Mouse (Mus musculus): Measurements from ENCODE around the gene Hnrnpdl. TPM values are rescaled to one million over a fixed set of nuclear protein-coding genes. Genes with fewer than 3 reads are reported as not detected.

Hnrnpdl gene
- polyA plus RNA-seq, 1 experiment from 2014 or later = 97.4 TPM

DNA sequence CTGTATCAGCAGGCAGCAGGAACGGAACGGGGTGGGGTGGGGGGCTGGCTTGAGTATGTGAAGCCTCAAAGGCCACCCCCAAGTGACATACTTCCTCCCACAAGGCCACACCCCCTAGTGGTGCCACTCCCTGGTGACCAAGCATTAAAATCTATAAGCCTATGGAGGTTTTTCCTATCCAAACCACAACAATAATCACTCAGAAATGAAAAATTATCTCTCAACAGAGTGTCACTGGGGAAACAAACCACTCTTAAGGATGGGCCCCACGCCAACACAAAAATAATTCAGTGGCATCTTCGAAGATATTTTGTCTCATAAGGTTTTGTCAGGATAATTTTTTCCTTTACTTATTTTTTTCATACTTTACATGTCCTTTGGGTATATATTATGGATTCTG, 35.6 kb downstream of the Hnrnpdl start:
- no peak overlapping the region for H3K4me2 ChIP-seq
- WGBS = 73% methylated on average over 4 of the region's 4 CpGs
- H3K4me1 ChIP-seq = peaks cover 30% of the 10 kb centered on the region
- no peak overlapping the region for H3K9ac ChIP-seq
- H3K4me3 ChIP-seq = no peak overlapping the region
- no peaks in the 10 kb centered on the region for H3K9me3 ChIP-seq
- 0 out of 2 replicates have a peak, but pooled peaks cover 3% of the 10 kb centered on the region for H3K27me3 ChIP-seq (replicated peaks)
- ATAC-seq (ENCODE audit: extremely low read depth, insufficient number of reproducible peaks, low FRiP score, low TSS enrichment) = no peak
- H3K36me3 ChIP-seq = no peaks in the 10 kb centered on the region
- H3K27ac ChIP-seq (replicated peaks) = no peak overlapping the region

DNA sequence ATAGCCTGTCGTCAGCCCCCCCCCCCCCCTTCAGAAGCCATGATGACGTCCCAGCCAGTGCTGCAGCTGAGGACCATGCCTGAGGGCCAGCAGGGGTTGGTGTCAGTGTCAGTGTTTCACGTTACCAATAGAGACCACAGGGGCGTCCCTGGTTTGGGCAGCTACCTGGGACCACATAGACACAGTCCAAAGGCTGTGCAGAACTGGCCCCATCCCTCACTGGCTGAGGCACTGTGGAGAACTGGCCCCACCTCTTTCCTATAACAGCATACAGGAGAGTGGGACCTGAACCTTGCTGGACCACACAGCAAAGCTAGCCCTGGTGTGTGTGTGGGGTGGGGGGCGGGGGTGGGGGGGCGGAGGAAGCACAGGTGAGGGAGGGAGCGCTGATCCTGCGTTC, 39.0 kb downstream of the Hnrnpdl start:
- Histone ChIP-seq H3K9ac (no peak overlapping the region), H3K4me3 (no peak overlapping the region), H3K4me2 (no peak overlapping the region), H3K36me3 (no peaks in the 10 kb centered on the region), H3K9me3 (peaks cover 9% of the 10 kb centered on the region), H3K4me1 (peaks cover 17% of the 10 kb centered on the region), H3K27ac (replicated peaks) (no peak overlapping the region), H3K27me3 (replicated peaks) (0 out of 2 replicates have a peak, but pooled peaks cover 3% of the 10 kb centered on the region)
- WGBS = 43% methylated on average over 8 of the region's 8 CpGs
- no peak for ATAC-seq (ENCODE audit: extremely low read depth, insufficient number of reproducible peaks, low FRiP score, low TSS enrichment)

DNA sequence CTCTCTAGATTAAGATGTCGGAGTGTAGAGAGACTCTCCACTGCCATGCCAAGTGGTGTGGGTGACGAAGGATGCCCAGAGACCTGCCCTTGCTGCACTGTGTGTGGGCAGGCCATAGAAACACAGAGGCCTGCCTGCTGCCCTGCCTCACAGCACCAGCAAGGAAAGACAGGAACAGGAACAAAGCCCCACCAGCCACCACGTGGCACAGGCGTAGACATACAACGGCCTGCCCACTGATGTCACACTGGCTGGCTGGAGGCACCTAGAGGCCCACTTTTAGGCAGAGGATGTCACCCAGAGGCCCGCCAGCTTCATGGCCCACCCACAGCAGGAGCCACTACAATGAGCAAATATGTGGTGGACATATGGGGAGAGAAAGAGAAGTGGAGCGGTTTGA, 39.4 kb downstream of the Hnrnpdl start:
- H3K27ac ChIP-seq (replicated peaks) = no peak overlapping the region
- H3K9me3 ChIP-seq = peaks cover 9% of the 10 kb centered on the region
- H3K4me3 ChIP-seq = no peak overlapping the region
- no peak overlapping the region for H3K9ac ChIP-seq
- WGBS = 73% methylated on average over 7 of the region's 7 CpGs
- no peak for ATAC-seq (ENCODE audit: extremely low read depth, insufficient number of reproducible peaks, low FRiP score, low TSS enrichment)
- H3K4me2 ChIP-seq = no peak overlapping the region
- H3K27me3 ChIP-seq (replicated peaks) = 0 out of 2 replicates have a peak, but pooled peaks cover 3% of the 10 kb centered on the region
- H3K4me1 ChIP-seq = peaks cover 12% of the 10 kb centered on the region
- H3K36me3 ChIP-seq = no peaks in the 10 kb centered on the region

DNA sequence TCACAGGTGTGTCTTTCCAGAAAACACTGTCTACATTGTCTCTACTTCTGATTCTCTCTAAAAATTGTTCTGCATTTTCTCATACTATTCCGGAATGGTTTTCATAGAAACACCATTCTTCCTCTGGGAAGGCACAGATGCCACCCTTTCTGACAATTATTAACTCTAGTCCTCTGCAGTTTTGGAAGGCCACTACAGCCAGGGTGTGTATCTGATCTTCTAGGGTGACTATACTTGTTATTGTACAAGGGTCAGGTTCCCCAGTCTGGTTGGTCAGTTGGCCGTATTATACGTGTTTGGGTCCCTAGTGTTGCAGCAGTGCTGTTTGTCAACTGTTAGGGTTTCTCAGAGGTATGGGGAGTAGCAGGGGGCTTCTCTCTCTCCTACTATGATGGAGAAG, 44.8 kb downstream of the Hnrnpdl start:
- no peak overlapping the region for H3K27ac ChIP-seq (replicated peaks)
- no peaks in the 10 kb centered on the region for H3K27me3 ChIP-seq (replicated peaks)
- H3K36me3 ChIP-seq = no peaks in the 10 kb centered on the region
- WGBS = 89% methylated on average over 3 of the region's 3 CpGs
- no peaks in the 10 kb centered on the region for H3K4me1 ChIP-seq
- H3K4me3 ChIP-seq = no peak overlapping the region
- no peak for ATAC-seq (ENCODE audit: extremely low read depth, insufficient number of reproducible peaks, low FRiP score, low TSS enrichment)
- H3K9me3 ChIP-seq = peaks cover 9% of the 10 kb centered on the region
- no peak overlapping the region for H3K4me2 ChIP-seq
- H3K9ac ChIP-seq = no peak overlapping the region

GRCm38 (mm10) chr5:99994166-99994565, 45.3 kb downstream of the Hnrnpdl start:
- WGBS = 71% methylated on average over 3 of the region's 3 CpGs
- no peak overlapping the region for H3K27ac ChIP-seq (replicated peaks)
- ATAC-seq (ENCODE audit: extremely low read depth, insufficient number of reproducible peaks, low FRiP score, low TSS enrichment) = no peak

More at GRCm38 (mm10) chr5:99994166-99994565, 45.3 kb downstream of the Hnrnpdl start:
- H3K4me1 ChIP-seq = no peaks in the 10 kb centered on the region
- no peak overlapping the region for H3K9ac ChIP-seq
- H3K4me2 ChIP-seq = no peak overlapping the region
- no peaks in the 10 kb centered on the region for H3K27me3 ChIP-seq (replicated peaks)
- H3K4me3 ChIP-seq = no peak overlapping the region
- no peaks in the 10 kb centered on the region for H3K36me3 ChIP-seq
- peaks cover 9% of the 10 kb centered on the region for H3K9me3 ChIP-seq

Other genes with a start within 250 kb of the Hnrnpdl start
- gene Vamp9, start 133.4 kb downstream of the Hnrnpdl start, polyA plus RNA-seq (2015; fragmentation: Nextera tagmentation; extraction: Ambion mirVana) = 0.62 and 0.67 TPM in 2 replicates
- 106 and 107 TPM in 2 replicates for gene Hnrnpd, start 60.7 kb downstream of the Hnrnpdl start, polyA plus RNA-seq (2015; fragmentation: Nextera tagmentation; extraction: Ambion mirVana)
- gene 4930524J08Rik, start 60.6 kb downstream of the Hnrnpdl start, polyA plus RNA-seq (2015; fragmentation: Nextera tagmentation; extraction: Ambion mirVana) = 1.1 and 1.7 TPM in 2 replicates
- 26.0 and 26.7 TPM in 2 replicates for gene Enoph1, start 321 bp upstream of the Hnrnpdl start, polyA plus RNA-seq (2015; fragmentation: Nextera tagmentation; extraction: Ambion mirVana)
- 0.90 and 1.4 TPM in 2 replicates for gene Tmem150c, start 120.1 kb upstream of the Hnrnpdl start, polyA plus RNA-seq (2015; fragmentation: Nextera tagmentation; extraction: Ambion mirVana)

Measured in heart, embryonic 13.5 days (tissue).